Mouse (Mus musculus) MEL (cell line): ENCODE data around the gene Pnkp. TPM values are rescaled to one million over a fixed set of nuclear protein-coding genes. Genes with fewer than 3 reads are reported as not detected.

ENCODE experiments used
- DNase-seq: peaks from one replicate; pipeline ENCODE4 v3.0.0; 2011; ENCODE audit warnings: low read depth, low spot score
- H3K27ac ChIP-seq: 2 replicates; pipeline ENCODE4 v1.5.1; 2012; ENCODE audit warnings: low read depth, mild to moderate bottlenecking, control low read depth, low read length, moderate library complexity; ENCODE audit not compliant: control insufficient read depth
- H3K27me3 ChIP-seq, 2 experiments: fragments of 150-350 bp in 1 of 2; sonication (generic) in 1 of 2; 2 replicates each; pipeline ENCODE4 v1.6.1; 2012; ENCODE audit warnings: low read length in 2 of 2, mild to moderate bottlenecking in 2 of 2, improper control_type of control experiment in 1 of 2, moderate library complexity in 1 of 2; ENCODE audit not compliant: insufficient read depth in 2 of 2, control insufficient read depth in 1 of 2
- H3K36me3 ChIP-seq, 2 experiments: 2 replicates each; pipeline ENCODE4 v1.6.1; 2012 to 2014; ENCODE audit warnings: low read length in 2 of 2, improper control_type of control experiment in 1 of 2, inconsistent platforms in 1 of 2, mild to moderate bottlenecking in 1 of 2; ENCODE audit not compliant: insufficient read depth in 2 of 2, control insufficient read depth in 1 of 2
- H3K4me1 ChIP-seq, 2 experiments: fragments of 150-350 bp in 1 of 2; sonication (generic) in 1 of 2; 2 replicates each; pipeline ENCODE4 v1.6.1; 2012; ENCODE audit warnings: low read length in 2 of 2, improper control_type of control experiment in 1 of 2, mild to moderate bottlenecking in 1 of 2; ENCODE audit not compliant: insufficient read depth in 2 of 2, control insufficient read depth in 1 of 2
- H3K4me3 ChIP-seq, 2 experiments: fragments of 150-350 bp in 1 of 2; sonication (generic) in 1 of 2; 2 replicates each; pipeline ENCODE4 v1.5.1; 2012; ENCODE audit warnings: low read depth in 2 of 2, low read length in 2 of 2, mild to moderate bottlenecking in 2 of 2, moderate library complexity in 2 of 2, control low read depth in 1 of 2, improper control_type of control experiment in 1 of 2; ENCODE audit not compliant: control insufficient read depth in 1 of 2, insufficient read depth in 1 of 2
- H3K79me2 ChIP-seq: 2 replicates; pipeline ENCODE4 v1.6.1; 2012; ENCODE audit warnings: mild to moderate bottlenecking, low read length, moderate library complexity; ENCODE audit not compliant: control insufficient read depth, poor library complexity, insufficient read depth
- H3K9ac ChIP-seq: 2 replicates; pipeline ENCODE4 v1.6.1; 2012; ENCODE audit warnings: low read depth, mild to moderate bottlenecking, control low read depth, low read length, moderate library complexity; ENCODE audit not compliant: control insufficient read depth, poor library complexity, severe bottlenecking
- H3K9me3 ChIP-seq: fragments of 150-350 bp; sonication (generic); replicated peaks from 2 replicates; pipeline ENCODE4 v1.6.1; 2012; ENCODE audit warnings: mild to moderate bottlenecking, low read length, improper control_type of control experiment, moderate library complexity; ENCODE audit not compliant: insufficient read depth
- BHLHE40 ChIP-seq: IDR thresholded peaks from 2 replicates; pipeline ENCODE4 v1.6.1; 2012; ENCODE audit warnings: low read depth, mild to moderate bottlenecking, inconsistent platforms, low read length, improper control_type of control experiment, borderline replicate concordance
- CTCF ChIP-seq, 3 experiments: IDR thresholded peaks in 2 of 3; conservative IDR thresholded peaks in 1 of 3; 2 replicates each; pipeline ENCODE4 v1.5.1; 2011 to 2012; ENCODE audit warnings: low read length in 3 of 3, low read depth in 2 of 3, mild to moderate bottlenecking in 2 of 3, improper control_type of control experiment in 1 of 3, inconsistent platforms in 1 of 3, mixed read lengths in 1 of 3, moderate library complexity in 1 of 3; ENCODE audit not compliant: control insufficient read depth in 1 of 3, insufficient read depth in 1 of 3, poor library complexity in 1 of 3, severe bottlenecking in 1 of 3
- E2F4 ChIP-seq: IDR thresholded peaks from 2 replicates; pipeline ENCODE4 v1.6.1; 2011; ENCODE audit warnings: low read depth, low read length, improper control_type of control experiment, borderline replicate concordance
- EP300 ChIP-seq, 2 experiments: IDR thresholded peaks; 2 replicates each; pipeline ENCODE4 v1.6.1; 2011; ENCODE audit warnings: improper control_type of control experiment in 2 of 2, low read length in 2 of 2, low read depth in 1 of 2, mild to moderate bottlenecking in 1 of 2
- ETS1 ChIP-seq: IDR thresholded peaks from 2 replicates; pipeline ENCODE4 v1.6.1; 2012; ENCODE audit warnings: low read depth, mild to moderate bottlenecking, inconsistent platforms, low read length, improper control_type of control experiment, moderate library complexity
- GABPA ChIP-seq: IDR thresholded peaks from 2 replicates; pipeline ENCODE4 v1.6.1; 2012; ENCODE audit warnings: low read depth, mild to moderate bottlenecking, inconsistent platforms, low read length, improper control_type of control experiment, moderate library complexity
- HCFC1 ChIP-seq: IDR thresholded peaks from 2 replicates; pipeline ENCODE4 v1.6.1; 2012; ENCODE audit warnings: low read depth, mild to moderate bottlenecking, inconsistent platforms, low read length, improper control_type of control experiment, moderate library complexity
- KAT2A ChIP-seq: conservative IDR thresholded peaks from 2 replicates; pipeline ENCODE4 v1.6.1; 2012; ENCODE audit warnings: low read depth, low read length, improper control_type of control experiment, inconsistent platforms
- MAFK ChIP-seq: IDR thresholded peaks from 2 replicates; pipeline ENCODE4 v1.6.1; 2011; ENCODE audit warnings: low read depth, mild to moderate bottlenecking, low read length, improper control_type of control experiment, borderline replicate concordance
- MXI1 ChIP-seq: IDR thresholded peaks from 2 replicates; pipeline ENCODE4 v1.6.1; 2011; ENCODE audit warnings: mild to moderate bottlenecking, low read depth, low read length, improper control_type of control experiment
- POLR2A ChIP-seq, 2 experiments: IDR thresholded peaks; 2 replicates each; pipeline ENCODE4 v1.6.1; 2011 to 2012; ENCODE audit warnings: low read length in 2 of 2, mild to moderate bottlenecking in 2 of 2, control low read depth in 1 of 2, improper control_type of control experiment in 1 of 2, low read depth in 1 of 2, moderate library complexity in 1 of 2; ENCODE audit not compliant: control insufficient read depth in 1 of 2, insufficient read depth in 1 of 2, poor library complexity in 1 of 2
- RAD21 ChIP-seq: IDR thresholded peaks from 2 replicates; pipeline ENCODE4 v1.6.1; 2011; ENCODE audit warnings: mild to moderate bottlenecking, low read depth, low read length, improper control_type of control experiment
- SIN3A ChIP-seq: IDR thresholded peaks from 2 replicates; pipeline ENCODE4 v1.6.1; 2012; ENCODE audit warnings: low read length, improper control_type of control experiment, inconsistent platforms
- SMC3 ChIP-seq: IDR thresholded peaks from 2 replicates; pipeline ENCODE4 v1.6.1; 2011; ENCODE audit warnings: low read depth, low read length, improper control_type of control experiment
- TBP ChIP-seq: IDR thresholded peaks from 2 replicates; pipeline ENCODE4 v1.8.0; 2011; ENCODE audit warnings: low read depth, low read length, improper control_type of control experiment
- UBTF ChIP-seq: IDR thresholded peaks from 2 replicates; pipeline ENCODE4 v1.6.1; 2012; ENCODE audit warnings: low read depth, mild to moderate bottlenecking, inconsistent platforms, low read length, improper control_type of control experiment, moderate library complexity, borderline replicate concordance; ENCODE audit not compliant: insufficient read depth
- ZC3H11A ChIP-seq: IDR thresholded peaks from 2 replicates; pipeline ENCODE4 v1.6.1; 2012; ENCODE audit warnings: low read depth, mild to moderate bottlenecking, inconsistent platforms, low read length, improper control_type of control experiment
- ZKSCAN1 ChIP-seq: IDR thresholded peaks from 2 replicates; pipeline ENCODE4 v1.6.1; 2012; ENCODE audit warnings: low read depth, mild to moderate bottlenecking, inconsistent platforms, low read length, improper control_type of control experiment, moderate library complexity
- polyA plus RNA-seq, 2 experiments: library from polyadenylated mRNA; stranded (reverse) in 1 of 2; unstranded in 1 of 2; fragments of >175 nt in 1 of 2; fragments of >200 nt in 1 of 2; gene quantifications; 2 replicates each; pipeline versions ENCODE4 v1.2.1 to v1.2.4; 2012; ENCODE audit warnings: low replicate concordance in 2 of 2, low read depth in 1 of 2; ENCODE audit not compliant: insufficient read length in 2 of 2, insufficient read depth in 1 of 2, missing spikeins in 1 of 2
- total RNA-seq: library from RNA; depleted of rRNA; stranded (reverse); fragments of 300-350 nt; gene quantifications from 2 replicates; pipeline ENCODE4 v1.2.3, GENCODE M21; 2012

Pnkp gene
- total and polyA plus RNA-seq, 3 experiments, result 39.3 to 45.6 TPM; not detected in 1

DNA sequence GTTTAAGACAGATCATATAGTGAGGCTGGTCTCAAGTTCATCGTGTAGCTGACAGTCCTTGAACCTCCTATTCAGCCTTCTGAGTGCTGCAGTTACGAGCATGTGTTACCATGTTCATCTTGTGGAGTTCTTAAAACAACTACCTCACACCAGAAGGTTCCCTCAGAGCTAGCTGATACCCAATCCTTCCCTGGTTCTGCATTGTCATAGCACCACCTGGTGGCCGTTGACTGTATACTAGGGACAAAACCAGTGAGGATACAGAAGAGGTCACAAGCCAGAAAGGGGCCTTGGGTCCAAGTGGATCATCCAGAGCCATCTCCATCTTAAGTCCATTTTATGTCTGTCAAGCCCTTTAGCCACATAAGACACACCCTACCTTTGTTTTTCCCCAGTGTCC lies 32.1 kb upstream of the Pnkp start:
- H3K79me2 ChIP-seq, result peaks cover 96% of the 10 kb centered on the region
- no peak overlapping the region for H3K4me3 ChIP-seq
- peak; percentile 76 for DNase-seq
- peak; percentile 24 for TF ChIP-seq RAD21
- no peak for TF ChIP-seq KAT2A
- no peak for TF ChIP-seq MAFK
- TF ChIP-seq ZC3H11A, result no peak
- TF ChIP-seq CTCF (IDR thresholded peaks at IDR 0.05 in 2 of 3, conservative IDR thresholded peaks at IDR 0.05 in 1 of 3; ENCODE audit: control insufficient read depth in 1 of 3, insufficient read depth in 1 of 3, low read depth in 2 of 3, low read length in 3 of 3, poor library complexity in 1 of 3, severe bottlenecking in 1 of 3), result peak; percentile 67 to 82 (median 75)
- TF ChIP-seq MXI1, result peak; percentile 14; the same call in 1 of the 2 replicates
- TF ChIP-seq ZKSCAN1, result no peak
- no peak for TF ChIP-seq SIN3A
- no peak for TF ChIP-seq UBTF
- no peak for TF ChIP-seq TBP
- no peak for TF ChIP-seq EP300 (IDR thresholded peaks at IDR 0.05; ENCODE audit: low read depth in 1 of 2, low read length in 2 of 2)
- peak; percentile 37 for TF ChIP-seq SMC3
- H3K9ac ChIP-seq, result no peak overlapping the region
- no peaks in the 10 kb centered on the region for H3K9me3 ChIP-seq
- H3K27me3 ChIP-seq, result no peaks in the 10 kb centered on the region
- peaks cover 28 to 34% of the 10 kb centered on the region in 2 experiments for H3K4me1 ChIP-seq
- H3K36me3 ChIP-seq, result peaks cover 31 to 41% of the 10 kb centered on the region in 2 experiments
- no peak overlapping the region for H3K27ac ChIP-seq

- Histone ChIP-seq H3K79me2 (peaks cover 83% of the 10 kb centered on the region), H3K4me3 (no peak overlapping the region), H3K9ac (no peak overlapping the region), H3K4me1 (peaks cover 14 to 16% of the 10 kb centered on the region in 2 experiments), H3K27me3 (no peaks in the 10 kb centered on the region), H3K9me3 (no peaks in the 10 kb centered on the region), H3K27ac (no peak overlapping the region), H3K36me3 (peaks cover 22 to 31% of the 10 kb centered on the region in 2 experiments)
- DNase-seq, result no peak
- TF ChIP-seq ETS1 (no peak), E2F4 (no peak), EP300 (IDR thresholded peaks at IDR 0.05; ENCODE audit: low read depth in 1 of 2, low read length in 2 of 2) (no peak), GABPA (no peak), BHLHE40 (no peak), POLR2A (IDR thresholded peaks at IDR 0.05; ENCODE audit: control insufficient read depth in 1 of 2, insufficient read depth in 1 of 2, low read depth in 1 of 2, low read length in 2 of 2, poor library complexity in 1 of 2) (no peak), CTCF (IDR thresholded peaks at IDR 0.05 in 2 of 3, conservative IDR thresholded peaks at IDR 0.05 in 1 of 3; ENCODE audit: control insufficient read depth in 1 of 3, insufficient read depth in 1 of 3, low read depth in 2 of 3, low read length in 3 of 3, poor library complexity in 1 of 3, severe bottlenecking in 1 of 3) (no peak), HCFC1 (no peak)
These were observed 30.2 kb upstream of the Pnkp start for GRCm38 (mm10) chr7:44826771-44827170.
